Mouse (Mus musculus) embryonic fibroblast, embryonic 13.5 days (primary cell): ENCODE measurements at regions not wholly inside any gene's neighbourhood (a gene's known extent, or its start where the extent isn't known, plus 50 kb on each side); places are given as distances from the start of the nearest gene placed in this dataset.

Experiments used
- H3K27ac ChIP-seq: 2 replicates; pipeline ENCODE4 v1.5.1; 2012; ENCODE audit warnings: low read length, control low read depth, inconsistent platforms; ENCODE audit not compliant: insufficient read depth
- H3K4me1 ChIP-seq: 2 replicates; pipeline ENCODE4 v1.6.1; 2011; ENCODE audit warnings: low read length; ENCODE audit not compliant: control insufficient read depth, insufficient read depth
- H3K4me3 ChIP-seq: 2 replicates; pipeline ENCODE4 v1.5.1; 2011; ENCODE audit warnings: mild to moderate bottlenecking, control low read depth, low read length; ENCODE audit not compliant: insufficient read depth
- CTCF ChIP-seq: IDR thresholded peaks from 2 replicates; pipeline ENCODE4 v1.5.1; 2011; ENCODE audit warnings: mild to moderate bottlenecking, control low read depth, low read length, moderate library complexity, borderline replicate concordance; ENCODE audit not compliant: insufficient read depth
- POLR2A ChIP-seq: IDR thresholded peaks from 2 replicates; pipeline ENCODE4 v1.6.1; 2011; ENCODE audit warnings: low read depth, mild to moderate bottlenecking, control low read depth, low read length, moderate library complexity

GRCm38 (mm10) chr6:99810974-99811798, 85.0 kb upstream of the Prok2 start:
- TF ChIP-seq POLR2A, result no peak
- no peak for TF ChIP-seq CTCF
- peak overlapping the region; percentile 64 for H3K27ac ChIP-seq
- no peak overlapping the region for H3K4me3 ChIP-seq
- H3K4me1 ChIP-seq, result peaks cover 8% of the 10 kb centered on the region

DNA sequence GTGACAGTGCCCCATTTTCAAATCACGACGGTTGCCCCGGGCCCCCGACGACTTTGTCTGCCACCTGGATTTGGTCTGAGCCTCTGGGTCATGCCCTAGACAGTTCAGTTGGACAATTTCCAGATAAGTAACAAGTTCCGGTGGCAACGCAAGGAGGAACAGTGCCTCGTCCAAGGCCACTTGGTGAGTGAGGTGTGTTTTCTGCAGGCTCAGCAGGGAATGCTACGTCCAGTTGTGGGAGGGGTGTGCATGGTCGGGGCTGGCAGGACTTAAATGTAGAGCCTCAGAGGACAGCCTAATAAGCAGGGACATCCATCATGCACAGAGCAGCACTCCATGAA, 78.7 kb upstream of the Prok2 start:
- no peak overlapping the region for H3K4me3 ChIP-seq
- no peak for TF ChIP-seq POLR2A
- no peak for TF ChIP-seq CTCF
- no peak overlapping the region for H3K27ac ChIP-seq
- no peaks in the 10 kb centered on the region for H3K4me1 ChIP-seq

DNA sequence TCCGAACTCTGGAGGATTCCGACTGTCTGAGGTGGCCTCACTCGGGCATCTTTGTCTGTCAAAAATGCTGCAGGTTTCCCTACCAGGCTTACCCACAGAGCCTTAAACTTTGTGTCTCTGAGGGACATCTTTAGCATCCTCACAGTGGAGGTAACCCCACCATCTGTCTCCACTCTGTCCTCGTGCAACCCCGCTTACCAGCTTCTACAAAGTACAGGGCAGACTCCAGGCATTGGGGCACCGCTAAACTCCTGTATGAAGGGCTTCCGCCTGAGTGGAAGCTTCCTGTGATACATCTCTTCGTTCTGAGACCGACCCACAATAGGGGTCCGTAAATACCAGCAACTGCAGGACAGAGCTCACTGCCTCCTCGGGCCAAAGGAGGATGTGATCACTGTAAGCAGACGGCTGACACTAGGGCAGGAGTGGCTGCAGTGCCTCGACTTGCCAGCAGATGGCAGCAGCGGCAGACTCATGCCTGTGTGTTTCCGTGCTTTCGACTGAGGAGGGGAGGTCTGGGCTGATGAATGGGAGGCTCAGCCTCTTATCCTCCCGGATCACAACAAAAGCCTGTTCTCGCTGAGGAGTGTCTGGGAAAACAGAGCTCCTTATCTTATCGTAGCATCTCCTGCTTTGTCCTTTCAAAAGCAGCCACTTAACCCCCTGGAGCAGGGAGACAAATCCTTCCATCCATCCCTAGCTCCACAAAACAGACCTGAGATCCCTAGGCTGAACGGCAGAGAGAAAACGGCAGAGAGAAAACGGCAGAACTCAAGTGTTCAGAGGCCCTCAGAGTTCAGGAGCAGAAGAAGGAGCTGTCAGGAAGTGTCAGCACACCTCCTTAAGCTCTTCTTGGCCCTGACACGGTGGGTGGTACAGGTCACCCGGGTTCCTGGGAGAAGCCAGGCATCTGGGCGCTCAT, 78.1 kb upstream of the Prok2 start:
- no peaks in the 10 kb centered on the region for H3K4me1 ChIP-seq
- H3K27ac ChIP-seq, result no peak overlapping the region
- no peak for TF ChIP-seq POLR2A
- TF ChIP-seq CTCF, result peak; percentile 99
- no peak overlapping the region for H3K4me3 ChIP-seq

GRCm38 (mm10) chr6:99800919-99801318, 74.7 kb upstream of the Prok2 start:
- no peak overlapping the region for H3K27ac ChIP-seq
- no peaks in the 10 kb centered on the region for H3K4me1 ChIP-seq
- TF ChIP-seq CTCF (no peak), POLR2A (no peak)
- no peak overlapping the region for H3K4me3 ChIP-seq

DNA sequence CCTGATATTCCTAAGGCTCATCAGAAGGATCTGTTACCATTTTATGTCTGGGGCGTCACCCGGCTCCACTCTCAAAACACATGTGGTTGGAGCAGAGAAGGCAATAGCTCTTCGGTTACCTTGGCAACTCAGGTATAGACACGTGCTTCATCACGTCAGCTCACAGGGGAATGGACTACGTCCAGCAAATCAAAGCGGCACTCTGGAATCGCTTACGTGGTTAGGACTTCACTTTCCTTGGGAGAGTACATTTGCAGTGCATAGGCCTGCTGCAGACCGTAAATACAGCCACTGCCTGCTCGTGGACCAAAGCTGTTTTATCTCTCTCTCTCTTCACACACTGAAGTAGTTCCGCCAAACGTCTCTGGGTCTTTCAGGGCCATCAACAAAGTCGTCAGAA, 74.1 kb upstream of the Prok2 start:
- no peaks in the 10 kb centered on the region for H3K4me1 ChIP-seq
- no peak overlapping the region for H3K27ac ChIP-seq
- no peak for TF ChIP-seq POLR2A
- no peak for TF ChIP-seq CTCF
- H3K4me3 ChIP-seq, result no peak overlapping the region

DNA sequence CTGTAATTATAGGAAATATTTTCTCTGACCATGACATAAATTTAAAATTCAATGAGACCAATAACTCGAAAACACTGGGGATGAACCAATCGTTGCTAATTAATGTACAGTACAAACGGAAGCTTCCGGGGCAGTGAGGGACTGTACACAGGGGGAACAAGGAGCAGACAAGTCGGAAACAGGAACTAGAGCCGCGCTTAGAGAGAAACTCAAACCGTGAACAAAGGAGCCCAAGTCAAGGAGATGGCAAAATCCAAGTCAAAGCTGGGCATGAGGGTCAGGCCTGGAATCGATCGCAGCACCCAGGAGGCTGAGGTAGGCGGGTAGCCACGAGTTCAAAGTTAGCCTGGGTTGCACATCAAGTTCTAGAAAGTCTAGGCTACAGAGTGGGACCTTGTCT, 70.2 kb upstream of the Prok2 start:
- H3K4me3 ChIP-seq, result no peak overlapping the region
- no peak for TF ChIP-seq CTCF
- no peak for TF ChIP-seq POLR2A
- H3K4me1 ChIP-seq, result no peaks in the 10 kb centered on the region
- H3K27ac ChIP-seq, result no peak overlapping the region

DNA sequence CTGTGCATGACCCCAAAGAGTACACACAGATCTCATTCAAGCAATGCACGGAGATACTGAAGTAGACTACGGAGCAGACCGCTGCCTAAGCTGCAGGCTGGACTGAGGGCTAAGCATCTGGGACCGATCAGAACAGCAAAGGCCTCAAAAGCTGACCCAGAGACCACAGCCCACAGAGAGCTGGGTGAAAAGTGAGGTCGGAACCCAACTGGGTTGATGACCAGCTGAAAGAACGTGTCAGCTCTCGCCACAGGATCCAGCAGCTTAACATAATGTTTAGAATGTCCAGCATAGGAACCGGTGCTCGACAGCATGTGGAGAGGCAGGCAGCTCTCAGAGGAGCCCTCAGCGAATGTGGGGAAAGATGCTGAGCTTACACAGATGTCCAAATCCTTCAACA, 67.4 kb upstream of the Prok2 start:
- TF ChIP-seq CTCF (no peak), POLR2A (no peak)
- no peaks in the 10 kb centered on the region for H3K4me1 ChIP-seq
- H3K27ac ChIP-seq, result no peak overlapping the region
- no peak overlapping the region for H3K4me3 ChIP-seq

GRCm38 (mm10) chr6:99792353-99792752, 66.2 kb upstream of the Prok2 start:
- H3K4me1 ChIP-seq, result no peaks in the 10 kb centered on the region
- TF ChIP-seq POLR2A (no peak), CTCF (no peak)
- H3K27ac ChIP-seq, result no peak overlapping the region
- H3K4me3 ChIP-seq, result no peak overlapping the region

- TF ChIP-seq POLR2A, result no peak
- TF ChIP-seq CTCF, result no peak
- H3K4me1 ChIP-seq, result no peaks in the 10 kb centered on the region
- H3K27ac ChIP-seq, result no peak overlapping the region
- no peak overlapping the region for H3K4me3 ChIP-seq
Measured at GRCm38 (mm10) chr6:99786977-99787376, 60.8 kb upstream of the Prok2 start.

GRCm38 (mm10) chr6:99785212-99785611, 59.0 kb upstream of the Prok2 start:
- peaks cover 2% of the 10 kb centered on the region; the same call in 1 of the 2 replicates for H3K4me1 ChIP-seq
- no peak overlapping the region for H3K4me3 ChIP-seq
- no peak overlapping the region for H3K27ac ChIP-seq
- TF ChIP-seq POLR2A, result no peak
- no peak for TF ChIP-seq CTCF
